Mouse (Mus musculus): Measurements from ENCODE around the gene Lbr.

The Lbr gene

GRCm38 (mm10) chr1:181771871-181772270, 71.0 kb downstream of the Lbr start:
- DNase-seq (ENCODE audit: low spot score), result no peak

GRCm38 (mm10) chr1:181769392-181769791, 73.5 kb downstream of the Lbr start:
- no peak for DNase-seq (ENCODE audit: low spot score)
